Mouse (Mus musculus): ENCODE measurements around the gene Hspa12b. TPM values are rescaled to one million over a fixed set of nuclear protein-coding genes. Genes with fewer than 3 reads are reported as not detected.

Gene Hspa12b
- 32.4 and 75.2 TPM in 2 replicates for polyA plus RNA-seq (2012; rRNA removed; ENCODE audit: low replicate concordance)

GRCm38 (mm10) chr2:131127161-131127730, at the start of gene Hspa12b:
Gene Hspa12b (plus strand): TSS chr2:131127280.

DNA sequence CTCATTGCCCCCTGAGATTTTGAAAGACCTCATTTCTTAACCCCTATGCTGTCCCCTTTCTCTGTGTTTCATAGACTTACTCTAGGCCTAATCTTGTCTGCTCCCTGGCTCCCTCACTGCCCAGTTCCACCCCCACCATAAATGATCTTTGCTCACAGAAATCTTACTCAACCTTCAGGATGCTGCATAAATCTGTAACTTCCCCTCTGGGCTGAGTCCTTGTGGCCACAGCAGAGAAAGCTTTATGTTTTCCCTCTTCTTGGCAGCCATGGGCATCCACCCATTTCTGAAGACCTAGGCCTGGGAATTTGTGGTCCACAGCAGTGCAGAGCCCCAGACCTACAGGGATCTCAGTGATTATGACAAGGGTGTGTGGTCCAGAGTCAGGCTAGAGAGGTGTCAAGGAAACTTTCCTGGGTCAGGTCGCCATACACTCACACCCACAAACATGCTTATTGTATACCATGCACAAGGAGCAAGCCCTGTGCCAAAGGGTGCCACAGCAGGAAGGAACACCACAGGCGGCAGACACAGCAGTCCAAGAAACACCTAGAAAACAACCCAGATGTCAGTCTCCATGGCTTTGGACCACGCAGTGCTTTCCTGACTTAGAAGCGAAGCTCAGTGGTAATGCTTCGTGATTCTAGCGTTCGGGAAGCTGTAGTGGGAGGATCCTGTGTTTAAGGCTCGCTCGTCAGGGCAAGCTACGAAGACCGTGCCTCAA, 40.3 kb upstream of the Hspa12b start, which contains the start of gene Siglec1:
Siglec1 (minus strand) TSS at position 99 of the 724 bp plus-strand sequence.

DNA sequence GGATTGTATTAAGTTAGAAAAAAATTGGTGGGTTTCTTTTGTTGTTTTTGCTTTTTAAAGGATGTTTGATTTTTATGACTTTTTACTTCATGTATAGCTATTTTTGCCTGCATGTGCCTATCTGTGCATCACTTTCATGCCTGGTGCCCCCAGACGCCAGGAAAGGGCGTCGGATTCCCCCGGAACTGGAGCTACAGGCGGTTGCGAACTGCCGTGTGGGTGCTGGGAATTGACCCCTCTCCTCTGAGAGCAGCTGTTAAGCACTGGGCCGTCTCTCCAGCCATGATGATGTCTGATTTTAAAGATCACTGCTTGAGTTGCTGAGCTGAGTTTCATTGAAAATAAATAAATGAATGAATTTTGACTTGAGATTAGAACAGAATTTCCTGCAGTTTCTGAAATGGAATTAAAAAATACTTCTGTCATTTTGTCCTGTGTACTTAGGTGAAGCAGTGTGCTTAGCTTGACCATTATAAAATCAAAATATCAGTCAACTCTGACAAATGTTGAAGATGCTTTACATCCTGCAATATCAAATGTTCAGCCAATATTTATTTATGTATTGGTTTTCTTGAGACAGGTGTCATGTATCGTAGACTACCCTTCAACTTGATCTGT, 6.0 kb downstream of the Hspa12b start, which contains the start of gene Gm11037:
Gm11037 (plus strand) TSS at position 568 of the 618 bp plus-strand sequence.

GRCm38 (mm10) chr2:131159938-131160581, 33.0 kb downstream of the Hspa12b start, which contains the start of gene 1700037H04Rik:
Gene 1700037H04Rik (minus strand): TSS chr2:131160081.

GRCm38 (mm10) chr2:131179990-131180587, 53.0 kb downstream of the Hspa12b start, which contains the start of gene Cenpb:
Gene Cenpb (minus strand): TSS chr2:131180067.

GRCm38 (mm10) chr2:131186771-131187601, 59.9 kb downstream of the Hspa12b start, which contains the start of the genes Cdc25b and Spef1:
Gene Cdc25b (plus strand): TSS chr2:131186949.
Gene Spef1 (minus strand): TSS chr2:131187282.

Other genes with a start within 250 kb of the Hspa12b start
- 124 and 141 TPM in 2 replicates for gene 4930402H24Rik, start 220.9 kb upstream of the Hspa12b start, polyA plus RNA-seq (2012; rRNA removed; ENCODE audit: low replicate concordance)
- 17.4 and 22.1 TPM in 2 replicates for gene Atrn, start 220.8 kb upstream of the Hspa12b start, polyA plus RNA-seq (2012; rRNA removed; ENCODE audit: low replicate concordance)
- gene Gfra4, start 84.2 kb upstream of the Hspa12b start, polyA plus RNA-seq (2012; rRNA removed; ENCODE audit: low replicate concordance), result 10.7 and 39.6 TPM in 2 replicates
- gene Adam33, start 63.5 kb upstream of the Hspa12b start, polyA plus RNA-seq (2012; rRNA removed; ENCODE audit: low replicate concordance), result 21.7 and 41.1 TPM in 2 replicates
- gene Siglec1, start 40.5 kb upstream of the Hspa12b start, polyA plus RNA-seq (2012; rRNA removed; ENCODE audit: low replicate concordance), result 18.5 and 25.9 TPM in 2 replicates
- not detected in 2 replicates for gene Gm11037, start 6.2 kb downstream of the Hspa12b start, polyA plus RNA-seq (2012; rRNA removed; ENCODE audit: low replicate concordance)
- 260 and 383 TPM in 2 replicates for gene 1700037H04Rik, start 32.8 kb downstream of the Hspa12b start, polyA plus RNA-seq (2012; rRNA removed; ENCODE audit: low replicate concordance)
- 97.7 and 118 TPM in 2 replicates for gene Cenpb, start 52.8 kb downstream of the Hspa12b start, polyA plus RNA-seq (2012; rRNA removed; ENCODE audit: low replicate concordance)
- 17.2 and 64.6 TPM in 2 replicates for gene Cdc25b, start 59.7 kb downstream of the Hspa12b start, polyA plus RNA-seq (2012; rRNA removed; ENCODE audit: low replicate concordance)
- 7.3 and 17.0 TPM in 2 replicates for gene Spef1, start 60.0 kb downstream of the Hspa12b start, polyA plus RNA-seq (2012; rRNA removed; ENCODE audit: low replicate concordance)
- 52.2 and 64.5 TPM in 2 replicates for gene Ap5s1, start 79.8 kb downstream of the Hspa12b start, polyA plus RNA-seq (2012; rRNA removed; ENCODE audit: low replicate concordance)
- gene Mavs, start 106.8 kb downstream of the Hspa12b start, polyA plus RNA-seq (2012; rRNA removed; ENCODE audit: low replicate concordance), result 95.2 and 115 TPM in 2 replicates
- gene Pank2, start 135.2 kb downstream of the Hspa12b start, polyA plus RNA-seq (2012; rRNA removed; ENCODE audit: low replicate concordance), result 20.5 and 25.7 TPM in 2 replicates
- 15.0 and 15.6 TPM in 2 replicates for gene Rnf24, start 225.6 kb downstream of the Hspa12b start, polyA plus RNA-seq (2012; rRNA removed; ENCODE audit: low replicate concordance)